Mouse (Mus musculus): ENCODE data around the gene Creg1.

The Creg1 gene

DNA sequence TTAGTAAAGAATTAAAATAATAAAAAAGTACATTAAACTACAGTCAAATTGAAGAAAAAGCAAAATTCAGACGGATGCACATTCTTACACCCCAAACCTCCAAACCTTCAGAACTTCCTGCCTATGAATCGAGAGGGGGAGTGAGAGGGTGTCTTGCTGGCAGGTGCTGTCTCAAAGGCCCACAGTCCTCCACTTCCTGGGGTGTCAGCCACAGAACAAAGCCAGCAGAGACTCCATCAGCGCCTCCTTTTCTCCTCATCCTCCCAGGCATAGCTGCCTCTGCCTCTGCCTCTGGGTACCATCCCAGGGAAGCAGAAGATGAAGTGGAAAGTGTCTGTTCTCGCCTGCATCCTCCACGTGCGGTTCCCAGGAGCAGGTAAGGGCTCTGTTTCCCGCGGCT is 25.0 kb downstream of the Creg1 start, which contains the start of gene Cd247:
Gene Cd247 (plus strand): TSS at position 171 of the 400 bp plus-strand sequence.
- DNase-seq (ENCODE audit: low spot score), result no peak

DNA sequence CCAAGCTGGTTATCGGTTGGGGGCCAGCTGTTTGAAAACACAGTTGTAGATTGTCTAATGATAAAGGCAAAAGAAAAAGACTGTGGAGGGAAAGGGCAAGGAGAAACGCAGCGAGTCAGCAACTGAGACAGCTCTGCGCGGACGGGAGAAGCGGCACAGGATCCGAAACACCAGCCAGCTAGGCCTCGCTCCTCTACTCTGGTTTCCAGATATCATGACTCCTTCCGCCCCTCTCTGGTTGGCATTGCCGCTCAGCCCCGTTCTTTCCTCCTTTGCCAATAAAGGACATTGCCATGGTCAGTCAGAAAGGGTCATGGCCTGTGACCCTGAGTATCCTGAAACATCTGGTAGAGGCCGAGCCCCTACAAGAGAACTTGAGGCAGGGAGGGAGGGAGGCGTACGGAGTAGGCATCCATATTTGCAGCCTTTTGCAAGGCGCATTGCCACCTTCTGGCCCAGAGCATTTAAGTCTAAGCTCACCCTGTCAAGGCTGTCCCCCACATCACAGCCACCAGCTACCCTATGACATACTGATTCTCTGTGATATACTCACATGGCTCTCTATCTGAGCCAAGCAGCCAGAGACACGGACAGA is 25.6 kb downstream of the Creg1 start:
- peak; percentile 37 for DNase-seq (ENCODE audit: low spot score)

DNA sequence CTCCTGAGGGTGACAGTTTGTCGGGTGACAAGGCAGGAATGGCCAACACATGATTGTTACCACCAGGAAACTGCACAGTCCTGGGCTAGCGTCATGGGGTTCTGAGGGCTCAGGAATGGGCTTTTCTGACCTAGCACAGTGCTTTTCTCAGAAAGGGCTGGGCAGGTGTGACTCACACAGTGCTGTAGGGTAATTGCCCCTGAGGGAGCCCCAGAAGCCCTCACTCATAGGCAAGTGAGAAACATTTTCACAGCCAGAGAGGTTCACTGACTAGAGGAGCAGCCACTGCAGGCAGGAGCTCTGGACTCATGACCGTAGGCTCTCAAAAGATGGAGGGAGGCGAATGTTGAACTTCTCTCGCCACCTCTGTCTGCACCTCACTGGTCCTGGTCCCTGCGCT is 26.4 kb downstream of the Creg1 start:
- no peak for DNase-seq (ENCODE audit: low spot score)

DNA sequence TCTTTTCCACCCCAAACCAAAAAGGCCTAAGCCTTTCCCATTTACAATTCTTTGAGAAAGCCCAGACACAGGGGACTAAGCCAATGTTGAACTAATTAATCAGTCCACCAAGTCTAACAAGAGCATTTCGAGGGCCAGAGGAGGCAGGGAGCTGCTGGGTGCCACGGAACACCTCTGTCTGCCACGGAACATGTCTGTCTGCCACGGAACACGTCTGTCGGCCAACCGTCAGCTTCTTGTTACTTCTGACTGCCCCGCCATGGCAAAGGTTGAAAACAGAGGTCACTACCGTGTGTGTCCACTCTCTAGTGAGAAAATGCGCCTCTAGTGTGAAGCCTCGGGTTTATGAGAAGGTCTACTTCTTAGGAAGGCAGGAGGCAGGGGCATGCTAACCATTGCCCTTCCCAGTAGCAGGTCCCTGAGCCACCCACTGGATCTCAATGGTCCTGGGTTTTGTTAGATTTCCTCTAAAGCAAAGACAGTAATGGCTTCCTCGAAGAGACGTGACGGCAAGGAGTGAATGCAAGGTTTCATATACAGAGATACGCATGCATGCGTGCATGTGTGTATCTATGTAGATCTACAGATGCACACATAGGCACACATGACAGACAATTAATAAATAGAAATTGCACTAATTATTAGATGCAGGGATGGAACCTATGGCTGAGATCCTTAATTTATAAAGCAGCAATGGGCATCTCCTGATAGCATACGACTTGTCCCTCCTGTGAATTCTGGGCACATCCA is 27.1 kb downstream of the Creg1 start:
- DNase-seq (ENCODE audit: low spot score), result no peak

DNA sequence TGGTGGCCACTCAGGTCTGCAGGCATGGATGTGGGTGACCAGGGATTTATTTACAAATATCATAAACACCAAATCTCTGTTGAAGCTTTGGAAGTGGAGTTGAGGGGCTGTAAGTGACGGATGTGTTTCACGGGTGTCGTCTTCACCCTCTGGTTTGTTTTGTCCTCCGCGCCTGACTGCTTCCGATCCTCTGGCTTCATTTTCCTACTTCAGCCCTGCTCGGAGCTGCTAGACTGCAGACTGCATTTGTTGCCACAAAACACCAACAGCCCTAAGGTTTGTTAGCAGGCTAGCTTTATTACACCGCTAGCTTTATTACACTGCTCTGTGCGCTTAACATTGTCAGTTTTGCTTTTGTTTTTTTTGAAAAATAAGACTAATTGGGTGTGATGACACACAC is 27.9 kb downstream of the Creg1 start:
- DNase-seq (ENCODE audit: low spot score), result no peak

DNA sequence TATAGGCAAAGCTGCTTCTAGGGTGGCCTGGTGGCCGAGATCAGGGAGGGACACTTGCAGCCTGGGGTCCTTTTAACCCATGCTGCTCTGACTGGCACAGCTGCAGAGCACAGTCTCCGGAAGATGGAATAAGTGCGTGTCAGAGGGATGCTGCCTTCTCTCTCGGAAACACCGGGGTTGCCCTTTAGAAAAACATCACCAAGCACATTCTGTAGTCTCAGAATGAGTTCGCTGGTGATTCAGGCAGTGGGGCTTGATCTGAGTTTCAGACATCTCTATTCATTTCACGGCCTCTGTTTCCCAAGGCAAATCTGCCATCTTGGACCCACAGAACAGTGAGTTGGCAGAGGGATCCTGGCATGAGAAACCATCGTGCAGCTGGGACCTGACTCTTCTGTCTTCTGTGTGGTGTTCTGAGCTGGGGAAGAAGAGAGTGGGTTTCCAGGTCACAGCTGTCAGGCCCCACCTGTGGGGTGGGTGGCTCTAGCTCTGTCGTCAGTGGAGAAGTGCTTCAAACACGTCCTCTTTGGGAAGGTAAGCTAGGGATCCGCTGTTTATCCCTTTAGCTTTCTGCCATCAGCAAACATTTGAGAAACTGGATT is 38.3 kb downstream of the Creg1 start:
- DNase-seq (ENCODE audit: low spot score), result no peak

DNA sequence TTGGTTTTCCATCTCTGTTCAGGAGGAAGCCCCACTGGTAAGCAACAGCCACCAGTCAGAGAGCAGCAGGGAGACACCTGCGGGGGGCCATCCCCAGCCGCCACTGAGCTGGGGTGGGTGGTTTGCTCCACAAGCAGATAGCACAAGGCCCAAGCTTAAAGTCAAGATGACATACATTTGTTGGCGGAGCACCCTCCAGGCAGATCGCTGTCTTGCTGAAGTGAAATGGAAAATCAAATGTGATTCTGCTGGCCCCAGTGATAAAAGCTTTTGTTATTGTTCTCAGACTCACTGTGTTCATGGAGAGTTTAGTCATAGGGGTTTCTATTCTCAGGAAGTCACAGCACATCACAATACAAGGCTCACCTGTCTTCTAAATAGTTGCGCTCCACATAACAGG is 39.6 kb downstream of the Creg1 start:
- DNase-seq (ENCODE audit: low spot score), result no peak

DNA sequence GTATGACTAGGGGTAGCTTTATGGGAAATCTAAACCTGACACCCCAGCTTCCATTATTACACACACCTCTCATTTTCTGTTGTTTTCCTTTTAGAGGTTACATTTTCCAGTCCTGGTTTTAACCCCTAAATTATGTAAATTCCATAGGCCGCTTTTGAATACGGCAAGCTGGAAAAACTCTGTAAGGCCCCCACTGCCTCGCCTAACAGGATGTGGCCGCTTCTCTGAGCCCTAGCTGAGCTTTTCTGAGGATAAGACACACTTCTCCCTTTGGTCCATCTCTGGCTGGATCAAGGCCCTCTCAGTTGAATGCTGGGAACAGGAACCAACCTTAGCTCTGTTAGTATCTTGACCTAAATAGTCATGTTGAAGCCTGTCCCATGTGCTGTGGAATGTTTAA is 40.6 kb downstream of the Creg1 start:
- no peak for DNase-seq (ENCODE audit: low spot score)

DNA sequence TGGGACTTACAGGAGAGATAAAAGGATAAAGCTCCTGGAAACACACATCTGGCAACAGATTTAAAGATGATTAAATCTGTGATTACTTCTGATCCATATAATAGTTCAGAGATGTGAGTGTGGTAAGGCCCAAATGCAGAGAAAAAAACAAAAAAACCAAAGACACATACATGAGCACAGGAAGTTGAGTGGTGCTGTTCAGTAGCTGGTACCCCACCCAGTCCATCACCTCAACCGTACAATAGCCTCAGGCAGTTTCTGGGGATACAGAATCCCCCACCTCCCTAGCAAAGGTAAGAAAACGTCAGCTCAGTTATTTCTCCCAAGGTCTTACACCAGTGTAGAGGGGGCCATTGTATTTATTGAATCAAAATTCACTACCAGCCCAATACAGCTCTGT is 47.1 kb downstream of the Creg1 start:
- DNase-seq (ENCODE audit: low spot score), result no peak

DNA sequence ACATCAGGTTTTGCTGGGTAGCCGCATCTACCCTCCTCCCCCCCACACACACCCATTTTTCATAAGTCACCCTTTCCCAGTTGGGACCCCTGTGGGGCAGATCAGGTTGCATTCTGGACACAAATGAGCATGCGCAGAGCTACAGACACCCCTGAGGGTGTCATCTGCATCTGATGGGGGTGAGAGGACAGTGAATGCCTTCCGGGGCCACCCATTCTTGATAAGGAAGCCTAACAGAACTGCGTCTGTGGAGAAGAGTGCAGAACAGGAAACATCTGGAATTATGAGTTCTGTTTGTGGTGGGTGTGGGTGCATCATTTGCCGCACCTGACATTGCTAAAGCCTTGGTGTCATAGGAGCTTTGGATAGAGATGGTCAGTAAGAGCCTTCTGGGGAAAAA is 47.6 kb downstream of the Creg1 start:
- no peak for DNase-seq (ENCODE audit: low spot score)

DNA sequence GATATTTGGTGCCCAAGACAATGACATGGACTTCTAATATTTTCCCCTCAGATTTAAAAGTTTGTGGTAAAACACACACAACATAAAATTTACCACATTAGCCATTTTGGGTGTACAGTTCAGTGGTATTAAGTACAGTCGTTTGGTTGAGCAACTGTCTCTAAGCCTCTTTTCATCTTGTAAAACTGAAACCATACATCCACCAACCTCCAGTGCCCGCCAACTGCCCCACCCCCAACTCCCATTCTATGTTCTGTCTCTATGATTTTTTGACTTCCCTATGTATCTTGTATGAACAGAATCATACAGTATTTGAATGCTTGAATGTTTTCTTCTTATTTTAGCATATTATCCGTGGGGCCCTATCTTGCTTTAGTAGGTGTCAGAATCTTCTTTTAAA is 49.2 kb downstream of the Creg1 start:
- DNase-seq (ENCODE audit: low spot score), result no peak

DNA sequence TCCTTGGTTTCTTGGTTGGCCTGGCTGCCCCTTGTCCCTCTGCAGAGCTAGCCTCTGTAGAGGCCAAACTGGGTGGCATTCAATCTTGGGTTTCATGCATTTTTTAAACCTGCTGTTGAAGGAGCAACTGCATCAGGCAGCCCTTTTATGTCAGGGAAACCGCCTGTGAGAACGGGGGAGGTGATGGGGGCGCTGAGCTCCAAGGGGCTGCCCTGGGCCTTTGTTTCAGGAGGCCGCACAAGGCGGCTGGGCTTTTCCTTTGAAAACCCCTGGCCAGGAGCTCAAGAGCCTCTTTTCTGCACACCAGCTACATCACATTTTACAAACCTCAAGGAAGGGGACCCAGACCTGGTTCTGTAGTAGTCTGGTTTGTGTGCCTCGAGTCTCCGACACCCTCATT is 50.6 kb downstream of the Creg1 start:
- DNase-seq (ENCODE audit: low spot score), result peak; percentile 72

DNA sequence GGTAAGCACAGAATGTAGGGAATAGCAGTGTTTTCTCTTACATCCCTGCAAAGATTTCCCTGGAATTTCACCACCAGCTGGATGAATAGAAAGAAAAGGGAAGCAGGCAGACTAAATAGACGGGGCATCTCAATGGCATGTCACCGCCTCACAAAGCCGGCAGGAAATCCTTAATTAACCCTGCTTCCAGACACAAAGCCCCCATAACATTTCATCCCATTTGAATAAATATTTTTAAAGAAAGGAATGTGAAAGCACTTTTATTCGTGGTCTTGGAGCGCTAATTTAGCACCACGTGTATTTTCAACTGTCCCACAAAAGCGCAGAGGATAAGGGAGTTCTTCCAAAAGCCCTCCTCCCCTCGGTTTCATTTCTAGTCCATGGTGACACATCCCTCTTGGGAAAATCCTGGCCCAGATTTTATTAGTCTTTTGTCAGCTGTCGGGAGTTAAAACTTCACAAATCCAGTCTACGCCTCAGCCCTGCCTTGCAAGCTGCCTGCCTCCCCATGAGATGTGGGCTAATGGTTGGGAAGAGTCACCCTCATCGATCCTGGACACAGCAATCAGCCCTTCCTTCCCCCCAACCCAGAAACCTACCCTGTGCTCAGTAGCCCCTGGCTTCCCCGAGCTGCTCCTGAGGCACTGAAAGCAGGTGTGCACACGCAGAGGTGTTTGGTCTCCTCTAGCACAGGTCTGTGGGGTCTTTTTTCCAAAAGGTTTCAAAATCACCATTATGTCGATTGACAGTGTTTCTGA is 51.2 kb downstream of the Creg1 start:
- DNase-seq (ENCODE audit: low spot score), result peak; percentile 71

DNA sequence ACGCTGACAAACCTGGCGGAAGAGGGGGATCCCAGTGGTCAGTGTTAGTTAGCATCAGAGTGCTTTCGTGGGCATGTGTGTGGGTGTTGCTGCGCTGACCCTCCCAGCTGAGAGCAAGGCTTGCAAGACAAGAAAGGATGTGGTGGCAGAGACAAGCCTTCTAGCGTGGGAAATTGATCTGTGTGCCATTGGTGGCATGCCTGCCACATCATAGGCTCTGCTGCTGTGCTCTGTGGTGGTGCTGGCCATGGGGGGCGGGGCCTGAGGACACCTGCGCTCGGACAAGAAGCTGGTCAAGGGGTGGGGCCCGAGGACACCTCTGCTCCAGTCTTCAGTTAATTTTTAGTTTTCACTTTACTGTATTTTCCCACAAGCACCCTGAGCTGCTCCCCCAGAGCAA is 52.8 kb downstream of the Creg1 start:
- DNase-seq (ENCODE audit: low spot score), result no peak

DNA sequence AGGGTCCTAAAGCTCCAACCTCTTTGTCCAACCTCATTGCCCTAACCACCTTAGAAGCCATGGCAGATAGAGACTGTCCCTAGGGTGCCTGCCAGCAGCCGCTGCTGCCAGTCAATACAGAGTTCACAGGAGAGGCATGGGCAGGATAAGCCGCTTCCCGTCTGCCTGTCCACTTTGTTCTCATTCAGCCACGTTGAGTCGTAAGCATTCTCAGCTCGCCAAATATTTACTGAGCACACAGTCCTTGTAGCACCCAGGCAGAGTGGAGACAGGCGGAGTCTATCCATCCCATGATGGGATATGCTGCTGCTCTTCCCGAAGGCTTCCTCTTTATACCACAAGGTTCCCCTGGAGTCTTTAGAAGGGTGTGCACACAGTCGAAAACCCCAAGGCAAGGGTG is 53.7 kb downstream of the Creg1 start:
- DNase-seq (ENCODE audit: low spot score), result no peak

DNA sequence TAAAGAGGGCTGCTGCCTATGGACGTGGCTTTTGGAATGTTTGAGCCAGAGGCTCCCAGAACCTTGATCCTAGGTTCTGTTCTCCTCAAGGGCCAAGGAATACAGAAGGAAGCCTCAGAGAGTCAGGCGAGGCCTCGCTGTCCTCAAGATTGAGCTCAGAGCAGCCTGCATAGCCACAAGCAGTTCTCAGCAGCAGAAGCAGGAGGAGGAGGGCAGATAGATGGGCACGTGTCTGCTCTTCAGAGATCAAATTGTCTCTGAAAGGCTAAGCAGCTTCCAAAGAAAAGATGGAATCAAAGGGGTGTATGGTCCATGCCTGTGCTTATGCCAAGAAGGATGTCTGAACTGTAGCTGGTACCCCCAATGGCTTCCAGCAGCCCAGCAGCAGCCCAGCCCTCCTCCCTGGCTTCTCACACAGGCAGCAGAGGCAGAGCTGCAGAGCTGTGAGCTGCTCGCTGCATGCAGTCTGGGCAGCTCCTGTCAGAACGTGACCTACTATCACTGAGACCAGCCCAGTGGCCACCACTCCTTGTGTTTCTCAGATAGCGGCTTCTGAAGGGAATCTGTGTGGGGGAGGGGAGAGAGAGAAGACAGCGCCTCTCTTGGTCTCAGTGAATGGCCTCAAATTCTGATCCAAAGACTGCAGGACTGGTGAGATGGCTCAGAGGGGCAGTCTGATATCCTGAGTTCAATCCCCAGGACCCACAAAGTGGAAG is 54.8 kb downstream of the Creg1 start:
- DNase-seq (ENCODE audit: low spot score), result peak; percentile 72

DNA sequence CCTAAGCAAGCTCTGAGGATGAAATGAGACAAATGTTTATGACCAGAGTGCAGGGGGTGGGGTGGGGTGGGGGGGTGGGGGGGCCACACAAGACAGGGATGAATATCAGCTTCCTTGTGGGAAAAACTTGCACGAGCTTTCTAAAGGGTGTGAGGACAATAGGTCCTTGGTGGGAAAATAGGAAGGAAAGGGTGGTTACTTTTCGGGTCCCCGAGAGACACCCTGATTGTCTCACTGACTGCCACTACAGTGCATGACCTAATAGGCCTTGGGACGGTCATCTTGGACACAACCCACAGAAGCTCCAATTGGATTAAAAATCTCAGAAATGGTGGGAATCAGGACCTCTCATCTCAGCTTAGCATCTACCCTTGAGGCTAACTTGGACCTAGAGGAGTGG is 55.6 kb downstream of the Creg1 start:
- no peak for DNase-seq (ENCODE audit: low spot score)

DNA sequence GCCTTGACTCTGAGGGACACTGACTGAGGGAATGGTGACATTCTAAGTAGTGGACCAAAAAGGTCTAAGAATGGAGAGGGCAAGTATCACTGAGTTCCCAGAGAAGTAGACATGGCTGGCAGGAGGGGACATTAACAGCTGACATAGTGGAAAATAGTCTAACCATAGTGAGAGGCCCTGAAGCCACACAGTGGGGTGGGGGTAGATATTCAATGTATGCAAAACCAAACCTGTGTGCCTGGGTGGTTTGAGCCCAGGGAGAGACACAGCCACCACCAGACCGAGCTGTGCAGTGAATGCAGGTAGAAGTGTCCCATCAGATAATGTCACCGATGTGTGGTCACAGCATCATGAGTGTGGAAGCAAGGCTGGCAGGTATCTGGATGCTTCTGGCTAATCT is 58.5 kb downstream of the Creg1 start:
- no peak for DNase-seq (ENCODE audit: low spot score)
